Mouse (Mus musculus) forebrain, embryonic 15.5 days (tissue): ENCODE data around the gene Cys1. TPM values are rescaled to one million over a fixed set of nuclear protein-coding genes. Genes with fewer than 3 reads are reported as not detected.
A peak's percentile ranks its signal among the peaks of the same experiment; 100 is the strongest.

Source experiments
- ATAC-seq: fragments of 200-750 bp; cut with Nextera tagmentation; replicated peaks from 2 replicates; pipeline ENCODE4 v1.8.0; 2017; ENCODE audit warnings: mild to moderate bottlenecking, moderate TSS enrichment, moderate library complexity
- H3K27ac ChIP-seq: fragments of 300-500 bp; sonication (generic); replicated peaks from 2 replicates; pipeline ENCODE4 v1.5.1; 2015; ENCODE audit warnings: mild to moderate bottlenecking, inconsistent platforms
- H3K27me3 ChIP-seq: fragments of 300-500 bp; sonication (generic); 2 replicates; pipeline ENCODE4 v1.6.1; 2015; ENCODE audit warnings: inconsistent platforms
- H3K36me3 ChIP-seq: fragments of 300-500 bp; sonication (generic); 2 replicates; pipeline ENCODE4 v1.6.1; 2015; ENCODE audit warnings: mild to moderate bottlenecking, inconsistent platforms
- H3K4me1 ChIP-seq: fragments of 300-500 bp; sonication (generic); 2 replicates; pipeline ENCODE4 v1.6.1; 2015; ENCODE audit warnings: inconsistent platforms
- H3K4me2 ChIP-seq: fragments of 300-500 bp; sonication (generic); replicated peaks from 2 replicates; pipeline ENCODE4 v1.6.1; 2015; ENCODE audit warnings: mild to moderate bottlenecking, inconsistent platforms
- H3K4me3 ChIP-seq: fragments of 300-500 bp; sonication (generic); 2 replicates; pipeline ENCODE4 v1.5.1; 2015; ENCODE audit warnings: mild to moderate bottlenecking, inconsistent platforms
- H3K9ac ChIP-seq: fragments of 300-500 bp; sonication (generic); replicated peaks from 2 replicates; pipeline ENCODE4 v1.6.1; 2015; ENCODE audit warnings: mild to moderate bottlenecking, inconsistent platforms
- H3K9me3 ChIP-seq: fragments of 300-500 bp; sonication (generic); 2 replicates; pipeline ENCODE4 v1.6.1; 2016; ENCODE audit warnings: inconsistent platforms
- WGBS: fragments of 180-500 bp; shearing (Covaris S2); methylation state at CpG from one replicate; pipeline ENCODE4 v1.1.7; 2015; ENCODE audit warnings: mixed read lengths; 5-methylcytosine and 5-hydroxymethylcytosine counted together
- polyA plus RNA-seq: library from polyadenylated mRNA; unstranded; fragments of >200 nt; fragmentation: Nextera tagmentation; extraction: Ambion mirVana; gene quantifications from 2 replicates; pipeline ENCODE4 v1.2.1, GENCODE M21; 2015

Cys1 gene
- polyA plus RNA-seq, 1 experiment from 2014 or later = 2.1 TPM

DNA sequence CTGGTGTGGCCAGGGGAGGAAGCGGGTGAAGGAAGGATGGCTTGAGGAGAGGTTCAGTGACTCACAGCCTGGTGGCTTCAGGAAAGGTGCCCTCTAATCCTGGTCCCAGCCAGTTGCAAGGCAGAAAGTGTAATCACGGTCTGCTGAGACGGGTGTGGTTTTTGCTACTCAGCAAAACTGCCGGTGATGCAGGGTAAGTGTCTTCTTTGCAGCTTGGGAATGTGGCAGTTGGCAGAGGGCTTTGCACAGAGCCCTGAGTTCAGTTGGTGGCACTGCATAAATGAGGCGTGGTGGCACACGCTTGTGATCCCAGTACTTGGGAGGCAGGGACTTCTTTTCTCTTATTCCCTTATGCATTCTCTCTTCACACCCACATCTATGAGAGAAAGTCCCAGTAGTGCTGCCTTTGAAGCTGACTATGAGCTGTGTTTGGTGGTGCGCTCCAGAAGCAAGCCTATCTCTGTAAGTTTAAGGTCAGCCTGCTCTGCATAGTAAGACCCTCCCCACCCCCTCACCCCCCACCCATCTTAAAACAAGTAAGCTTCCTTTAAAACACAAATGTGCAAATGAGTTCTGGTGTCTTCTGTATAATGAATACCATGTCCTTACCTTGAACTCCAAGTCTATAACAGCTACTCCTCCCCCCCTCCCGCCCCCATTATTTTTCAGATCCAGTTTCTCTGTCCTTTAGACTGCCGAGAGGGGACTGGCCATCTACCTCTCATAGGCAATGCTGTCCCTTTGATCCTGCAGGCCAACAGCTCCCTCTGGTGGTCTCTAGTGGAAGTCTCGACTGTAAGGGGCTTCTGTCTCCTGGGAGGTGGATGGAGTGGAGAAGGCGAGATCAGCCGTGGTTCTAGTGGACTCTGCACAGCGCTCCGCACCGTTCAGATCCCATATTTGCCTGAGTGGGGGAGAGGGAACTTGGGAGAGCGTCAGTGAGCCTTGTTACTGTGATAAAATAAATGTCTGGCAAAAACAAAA lies 15.2 kb upstream of the Cys1 start:
- Histone ChIP-seq H3K4me3 (no peak overlapping the region), H3K4me2 (0 out of 2 replicates have a peak overlapping the region, but pooled peaks have one; percentile 14), H3K27me3 (no peaks in the 10 kb centered on the region), H3K27ac (no peak overlapping the region), H3K9me3 (no peaks in the 10 kb centered on the region), H3K4me1 (0 out of 2 replicates have a peak, but pooled peaks cover 2% of the 10 kb centered on the region), H3K36me3 (no peaks in the 10 kb centered on the region), H3K9ac (no peak overlapping the region)
- peak; percentile 87 for ATAC-seq
- WGBS = 41% methylated on average over 16 of the region's 16 CpGs

DNA sequence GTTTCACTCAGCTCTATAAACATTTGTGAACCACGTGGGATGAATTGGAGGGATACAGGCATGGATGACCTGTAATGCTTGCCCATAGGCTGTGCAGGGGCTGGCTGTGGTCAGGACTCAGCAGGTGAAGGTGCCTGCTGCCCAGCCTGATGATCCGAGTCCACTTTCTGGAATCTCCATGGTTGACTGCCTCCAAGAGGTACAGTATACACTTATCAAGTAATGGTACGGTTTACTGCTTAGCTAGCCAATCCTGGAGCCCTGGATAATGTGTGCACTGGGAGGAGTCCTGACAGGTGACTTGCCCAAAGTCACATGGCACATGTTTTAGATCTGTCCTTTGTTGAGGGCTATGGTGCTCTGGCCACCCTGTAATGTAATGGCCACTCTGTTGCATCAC lies 8.7 kb upstream of the Cys1 start:
- Histone ChIP-seq H3K36me3 (no peaks in the 10 kb centered on the region), H3K27me3 (no peaks in the 10 kb centered on the region), H3K4me1 (no peaks in the 10 kb centered on the region), H3K27ac (no peak overlapping the region), H3K9me3 (no peaks in the 10 kb centered on the region), H3K9ac (no peak overlapping the region), H3K4me3 (no peak overlapping the region), H3K4me2 (no peak overlapping the region)
- no peak for ATAC-seq
- WGBS = 89% methylated on average over 3 of the region's 3 CpGs

DNA sequence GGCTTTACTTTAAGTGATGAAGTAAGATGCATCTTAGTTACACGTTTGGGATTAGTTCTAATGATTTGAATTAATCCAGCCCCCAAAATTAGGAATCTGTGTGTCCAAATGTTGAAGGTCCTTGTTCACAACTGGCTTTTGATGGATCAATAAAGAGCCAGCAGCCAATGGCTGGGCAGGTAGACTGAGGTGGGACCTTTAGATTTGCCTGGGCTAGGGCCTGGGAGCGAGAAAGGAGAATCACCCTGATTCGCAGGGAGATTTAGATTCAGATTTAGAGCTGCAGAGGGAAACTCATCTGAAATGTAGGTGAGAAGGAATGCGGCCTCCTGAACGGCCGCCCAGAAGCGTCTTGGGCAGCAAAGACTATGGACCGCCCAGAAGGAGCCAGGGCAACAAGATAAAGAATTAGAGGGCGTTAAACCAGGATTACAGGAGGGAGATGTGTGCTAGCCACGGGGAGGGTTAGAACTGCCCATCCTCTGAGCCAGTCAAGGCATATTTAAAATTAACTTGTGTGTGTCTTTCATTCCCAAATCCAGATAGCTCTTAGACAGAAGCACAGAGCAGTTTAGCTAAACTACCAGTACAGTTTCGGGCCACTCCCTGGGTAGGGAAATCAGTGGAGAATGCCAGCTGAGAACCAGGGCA lies 5.2 kb upstream of the Cys1 start:
- Histone ChIP-seq H3K4me1 (peaks cover 8% of the 10 kb centered on the region; the same call in 1 of the 2 replicates), H3K4me3 (no peak overlapping the region), H3K27me3 (peaks cover 10% of the 10 kb centered on the region), H3K27ac (no peak overlapping the region), H3K9me3 (no peaks in the 10 kb centered on the region), H3K36me3 (no peaks in the 10 kb centered on the region), H3K9ac (no peak overlapping the region), H3K4me2 (no peak overlapping the region)
- WGBS = 73% methylated on average over 11 of the region's 11 CpGs
- ATAC-seq = no peak

DNA sequence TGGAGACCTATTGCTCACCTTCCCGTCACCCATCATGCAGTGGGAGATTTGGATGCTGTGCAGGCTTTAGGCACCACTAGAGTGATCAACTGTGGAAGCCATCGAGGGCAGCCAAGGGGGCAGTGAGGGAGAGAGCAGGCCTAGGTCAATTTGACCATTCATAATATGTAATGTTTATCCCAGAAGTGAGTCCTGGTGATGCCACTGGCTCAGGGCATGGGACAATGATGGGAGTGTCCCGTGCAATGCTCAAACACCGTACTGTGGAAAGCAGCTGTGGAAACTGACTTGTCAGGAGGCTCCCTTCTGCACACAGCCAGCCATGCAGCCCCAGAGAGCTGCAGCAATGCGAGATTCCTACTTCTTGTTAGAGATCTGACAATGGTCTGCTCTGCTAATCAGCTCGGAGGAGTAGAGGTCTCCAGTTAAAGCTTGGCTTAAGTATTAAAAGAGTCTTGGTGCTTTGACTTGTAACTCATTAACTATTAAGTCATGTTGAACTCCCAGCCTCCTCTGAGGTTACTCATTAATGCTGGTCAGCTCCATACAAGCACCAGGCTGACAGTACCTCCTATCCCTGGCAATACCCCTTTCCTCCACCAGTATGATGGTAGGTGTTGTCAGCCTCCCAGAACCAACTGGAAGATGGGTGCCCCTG lies 4.6 kb upstream of the Cys1 start:
- no peak overlapping the region for H3K9ac ChIP-seq
- no peak overlapping the region for H3K4me2 ChIP-seq
- H3K4me3 ChIP-seq = no peak overlapping the region
- peaks cover 16% of the 10 kb centered on the region for H3K27me3 ChIP-seq
- ATAC-seq = no peak
- WGBS = 77% methylated on average over 6 of the region's 6 CpGs
- no peak overlapping the region for H3K27ac ChIP-seq
- no peaks in the 10 kb centered on the region for H3K36me3 ChIP-seq
- no peaks in the 10 kb centered on the region for H3K9me3 ChIP-seq
- H3K4me1 ChIP-seq = peaks cover 14% of the 10 kb centered on the region; the same call in 1 of the 2 replicates

DNA sequence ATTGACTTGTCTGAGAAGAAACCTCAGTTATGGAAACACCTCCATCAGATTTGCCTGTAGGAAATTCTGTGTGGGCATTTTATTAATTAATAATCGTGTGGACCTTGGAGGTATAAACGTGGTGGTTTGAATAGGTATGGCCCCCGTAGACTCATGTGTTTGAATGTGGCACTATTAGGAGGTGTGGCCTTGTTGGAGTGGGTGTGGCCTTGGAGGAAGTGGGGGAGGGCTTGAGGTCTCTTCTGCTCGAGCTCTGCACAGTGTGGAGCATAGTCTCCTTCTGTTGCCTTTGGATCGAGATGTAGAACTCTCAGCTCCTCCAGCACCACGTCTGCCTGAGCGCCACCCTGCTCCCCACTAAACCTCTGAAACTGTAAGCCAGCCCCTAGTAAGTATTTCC lies 1.8 kb upstream of the Cys1 start:
- Histone ChIP-seq H3K4me1 (peaks cover 24% of the 10 kb centered on the region; the same call in 1 of the 2 replicates), H3K27me3 (peaks cover 16% of the 10 kb centered on the region), H3K4me2 (no peak overlapping the region), H3K27ac (no peak overlapping the region), H3K9ac (no peak overlapping the region), H3K36me3 (no peaks in the 10 kb centered on the region), H3K4me3 (no peak overlapping the region), H3K9me3 (no peaks in the 10 kb centered on the region)
- no peak for ATAC-seq
- 74% methylated on average over 7 of the region's 7 CpGs for WGBS

DNA sequence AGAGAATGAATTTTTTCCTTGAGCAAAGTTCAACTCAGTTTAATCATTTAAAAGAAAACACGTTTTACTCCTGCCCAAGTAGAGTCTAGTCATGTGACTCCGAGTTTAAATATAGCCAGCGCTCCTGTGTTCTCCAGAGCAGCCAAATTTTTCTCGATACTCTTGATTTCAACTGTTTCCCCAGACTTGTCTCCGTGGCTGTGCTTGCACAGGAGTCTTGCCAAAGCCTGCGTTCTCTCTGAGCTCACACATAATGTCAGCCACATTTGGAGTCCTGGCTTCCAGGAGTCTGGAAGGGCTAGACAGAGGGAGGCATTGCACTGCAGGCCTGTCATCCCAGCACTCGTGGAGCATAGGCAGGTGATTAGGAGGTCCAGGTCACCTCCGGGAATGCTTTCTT lies 950 bp upstream of the Cys1 start:
- H3K4me2 ChIP-seq = no peak overlapping the region
- no peak for ATAC-seq
- WGBS = 49% methylated on average over 8 of the region's 8 CpGs
- H3K27me3 ChIP-seq = peaks cover 16% of the 10 kb centered on the region
- H3K36me3 ChIP-seq = no peaks in the 10 kb centered on the region
- H3K9me3 ChIP-seq = no peaks in the 10 kb centered on the region
- H3K9ac ChIP-seq = no peak overlapping the region
- H3K4me1 ChIP-seq = peaks cover 24% of the 10 kb centered on the region; the same call in 1 of the 2 replicates
- H3K4me3 ChIP-seq = no peak overlapping the region
- no peak overlapping the region for H3K27ac ChIP-seq

DNA sequence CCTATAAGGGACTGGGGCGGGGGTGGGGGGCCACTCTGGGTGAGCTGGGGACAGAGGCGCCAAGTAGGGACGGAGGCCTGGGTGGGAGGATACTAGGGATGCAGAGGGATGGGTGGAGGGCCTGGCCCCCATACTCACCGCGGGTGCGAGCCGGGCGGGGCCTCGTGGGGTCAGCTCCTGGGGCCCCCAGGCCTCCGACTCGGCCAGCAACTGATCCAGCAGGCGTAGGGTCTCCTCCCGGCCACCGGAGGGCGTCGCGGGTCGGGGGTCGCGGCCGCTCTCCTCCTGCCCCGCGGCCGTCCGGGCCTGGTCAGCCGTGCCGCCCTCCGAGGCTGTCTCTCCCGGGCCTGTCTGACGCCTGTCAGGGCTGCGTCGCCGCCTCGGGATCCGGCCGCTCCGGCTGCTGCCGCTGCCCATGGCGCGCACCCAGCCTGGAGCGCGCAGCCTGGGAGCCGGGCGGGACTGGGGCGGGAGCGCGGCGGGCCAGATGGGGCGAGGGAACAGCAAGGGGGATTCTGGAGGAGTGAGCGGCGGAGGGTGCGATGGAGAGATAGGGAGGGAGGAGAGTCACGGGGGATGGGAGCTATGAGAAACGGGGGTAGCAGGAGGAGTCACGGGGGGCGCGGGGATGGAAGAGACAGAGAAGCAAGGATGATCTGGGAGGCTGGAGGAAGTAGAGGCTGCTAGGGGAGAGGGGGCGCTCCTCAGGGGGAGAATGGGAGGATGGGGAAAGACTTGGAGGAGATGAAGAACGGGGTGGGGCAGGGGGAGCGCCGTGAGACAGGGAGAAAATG lies 924 bp downstream of the Cys1 start:
- peak; percentile 80 for ATAC-seq
- no peaks in the 10 kb centered on the region for H3K9me3 ChIP-seq
- peak overlapping the region; percentile 57 for H3K9ac ChIP-seq
- H3K27ac ChIP-seq = no peak overlapping the region
- peak overlapping the region; percentile 95 for H3K4me2 ChIP-seq
- H3K27me3 ChIP-seq = peaks cover 16% of the 10 kb centered on the region
- peaks cover 24% of the 10 kb centered on the region; the same call in 1 of the 2 replicates for H3K4me1 ChIP-seq
- H3K4me3 ChIP-seq = peak overlapping the region; percentile 49
- 1% methylated on average over 58 of the region's 61 CpGs for WGBS
- no peaks in the 10 kb centered on the region for H3K36me3 ChIP-seq

DNA sequence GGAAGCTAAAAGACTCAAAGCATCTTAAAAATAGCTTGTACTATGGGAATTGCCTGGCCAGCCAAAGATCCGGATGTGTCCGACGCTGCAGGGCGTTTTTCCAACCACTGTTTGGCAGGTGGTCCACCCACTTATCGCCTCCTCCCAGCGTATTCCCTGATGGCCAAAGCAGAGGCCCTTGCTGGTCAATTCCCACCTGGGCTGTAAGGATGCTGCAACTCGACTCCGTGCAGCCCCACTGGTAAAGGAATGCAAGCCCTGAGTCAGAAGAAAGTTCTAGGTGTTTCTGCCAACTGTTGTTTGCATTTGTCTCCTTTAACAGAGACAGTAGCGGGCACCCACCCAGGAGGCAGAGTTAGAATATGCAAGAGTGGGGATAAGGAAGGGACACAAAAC lies 1.5 kb downstream of the Cys1 start:
- Histone ChIP-seq H3K9me3 (no peaks in the 10 kb centered on the region), H3K27ac (no peak overlapping the region), H3K4me1 (peaks cover 24% of the 10 kb centered on the region; the same call in 1 of the 2 replicates), H3K9ac (peak overlapping the region; percentile 57), H3K27me3 (peaks cover 16% of the 10 kb centered on the region), H3K36me3 (no peaks in the 10 kb centered on the region), H3K4me2 (peak overlapping the region; percentile 95), H3K4me3 (peak overlapping the region; percentile 49)
- ATAC-seq = no peak
- WGBS = 16% methylated on average over 9 of the region's 9 CpGs

DNA sequence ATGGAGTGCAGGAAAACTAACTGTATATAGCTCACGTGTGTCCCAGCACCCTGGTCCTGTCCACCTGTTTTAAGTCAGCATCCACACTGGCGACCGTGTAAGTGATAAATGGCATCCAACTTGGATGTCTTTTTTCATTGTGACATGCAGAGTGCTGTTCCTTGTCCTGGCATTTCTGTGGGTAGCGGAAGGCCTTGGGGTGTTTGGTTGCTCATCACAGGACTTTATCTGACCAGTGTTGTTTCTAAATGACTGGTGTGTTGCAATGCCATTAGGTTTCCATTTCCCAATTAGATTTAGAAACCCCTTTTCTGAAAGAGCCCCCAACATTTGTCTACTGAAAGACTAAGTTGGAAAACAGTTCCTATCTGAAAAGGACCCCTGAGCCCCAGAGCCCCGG lies 19.5 kb downstream of the Cys1 start:
- Histone ChIP-seq H3K4me2 (no peak overlapping the region), H3K9me3 (no peaks in the 10 kb centered on the region), H3K4me3 (no peak overlapping the region), H3K9ac (no peak overlapping the region), H3K27ac (no peak overlapping the region), H3K27me3 (no peaks in the 10 kb centered on the region), H3K36me3 (peaks cover 23% of the 10 kb centered on the region; the same call in 1 of the 2 replicates), H3K4me1 (0 out of 2 replicates have a peak, but pooled peaks cover 5% of the 10 kb centered on the region)
- 93% methylated on average over 5 of the region's 5 CpGs for WGBS
- no peak for ATAC-seq

DNA sequence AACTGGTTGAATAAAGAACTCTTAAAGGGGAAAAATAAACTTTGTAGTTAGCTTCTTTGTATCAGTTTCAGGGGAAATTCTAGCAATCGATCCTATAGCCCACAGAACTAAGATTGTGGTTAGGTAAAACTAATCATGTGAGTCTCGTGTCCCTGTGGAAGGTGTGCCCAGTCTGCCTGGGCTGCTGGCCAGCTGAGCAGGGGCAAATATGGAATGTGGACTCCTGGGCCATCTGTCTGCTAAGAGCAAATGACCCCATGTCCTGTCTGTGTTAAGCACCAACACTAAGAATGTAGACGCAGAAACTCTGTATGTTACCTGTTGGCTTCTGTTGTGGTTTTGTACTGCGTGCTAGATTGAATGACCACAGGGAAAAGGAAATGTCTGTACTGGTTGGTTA lies 20.5 kb downstream of the Cys1 start:
- Histone ChIP-seq H3K36me3 (peaks cover 27% of the 10 kb centered on the region), H3K9ac (no peak overlapping the region), H3K4me1 (peaks cover 14% of the 10 kb centered on the region), H3K9me3 (no peaks in the 10 kb centered on the region), H3K4me3 (no peak overlapping the region), H3K4me2 (no peak overlapping the region), H3K27ac (no peak overlapping the region), H3K27me3 (no peaks in the 10 kb centered on the region)
- ATAC-seq = no peak
- WGBS = 87% methylated on average over 4 of the region's 4 CpGs

DNA sequence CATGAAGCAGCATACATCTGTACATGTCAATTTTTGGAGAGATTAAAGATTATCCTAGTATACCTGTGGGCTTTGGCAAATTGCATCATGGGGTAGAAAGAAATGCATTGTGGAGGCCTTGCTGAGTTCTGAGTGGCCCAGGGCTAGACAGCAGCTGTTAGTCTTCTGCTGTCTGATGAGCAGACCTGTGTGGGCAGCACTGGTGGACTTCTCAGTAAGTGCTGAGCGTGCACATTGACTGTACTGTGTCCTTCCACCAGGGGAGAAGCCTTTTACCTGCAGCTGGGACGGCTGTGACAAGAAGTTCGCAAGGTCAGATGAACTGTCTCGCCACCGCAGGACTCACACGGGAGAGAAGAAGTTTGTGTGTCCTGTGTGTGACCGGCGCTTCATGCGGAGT lies 21.7 kb downstream of the Cys1 start:
- no peaks in the 10 kb centered on the region for H3K9me3 ChIP-seq
- no peak overlapping the region for H3K4me3 ChIP-seq
- peaks cover 14% of the 10 kb centered on the region for H3K4me1 ChIP-seq
- H3K36me3 ChIP-seq = peaks cover 36% of the 10 kb centered on the region
- no peaks in the 10 kb centered on the region for H3K27me3 ChIP-seq
- H3K4me2 ChIP-seq = no peak overlapping the region
- ATAC-seq = no peak
- WGBS = 94% methylated on average over 9 of the region's 9 CpGs
- no peak overlapping the region for H3K27ac ChIP-seq
- H3K9ac ChIP-seq = no peak overlapping the region
